Mouse (Mus musculus) MEL (cell line): ENCODE data around the gene Tfap2e. TPM values are rescaled to one million over a fixed set of nuclear protein-coding genes. Genes with fewer than 3 reads are reported as not detected.
A peak's percentile ranks its signal among the peaks of the same experiment; 100 is the strongest.

Experiments used
- DNase-seq: peaks from one replicate; pipeline ENCODE4 v3.0.0; 2011; ENCODE audit warnings: low read depth, low spot score
- H3K27ac ChIP-seq: 2 replicates; pipeline ENCODE4 v1.5.1; 2012; ENCODE audit warnings: low read depth, mild to moderate bottlenecking, control low read depth, low read length, moderate library complexity; ENCODE audit not compliant: control insufficient read depth
- H3K27me3 ChIP-seq, 2 experiments: fragments of 150-350 bp in 1 of 2; sonication (generic) in 1 of 2; 2 replicates each; pipeline ENCODE4 v1.6.1; 2012; ENCODE audit warnings: low read length in 2 of 2, mild to moderate bottlenecking in 2 of 2, improper control_type of control experiment in 1 of 2, moderate library complexity in 1 of 2; ENCODE audit not compliant: insufficient read depth in 2 of 2, control insufficient read depth in 1 of 2
- H3K36me3 ChIP-seq, 2 experiments: 2 replicates each; pipeline ENCODE4 v1.6.1; 2012 to 2014; ENCODE audit warnings: low read length in 2 of 2, improper control_type of control experiment in 1 of 2, inconsistent platforms in 1 of 2, mild to moderate bottlenecking in 1 of 2; ENCODE audit not compliant: insufficient read depth in 2 of 2, control insufficient read depth in 1 of 2
- H3K4me1 ChIP-seq, 2 experiments: fragments of 150-350 bp in 1 of 2; sonication (generic) in 1 of 2; 2 replicates each; pipeline ENCODE4 v1.6.1; 2012; ENCODE audit warnings: low read length in 2 of 2, improper control_type of control experiment in 1 of 2, mild to moderate bottlenecking in 1 of 2; ENCODE audit not compliant: insufficient read depth in 2 of 2, control insufficient read depth in 1 of 2
- H3K4me3 ChIP-seq, 2 experiments: fragments of 150-350 bp in 1 of 2; sonication (generic) in 1 of 2; 2 replicates each; pipeline ENCODE4 v1.5.1; 2012; ENCODE audit warnings: low read depth in 2 of 2, low read length in 2 of 2, mild to moderate bottlenecking in 2 of 2, moderate library complexity in 2 of 2, control low read depth in 1 of 2, improper control_type of control experiment in 1 of 2; ENCODE audit not compliant: control insufficient read depth in 1 of 2, insufficient read depth in 1 of 2
- H3K79me2 ChIP-seq: 2 replicates; pipeline ENCODE4 v1.6.1; 2012; ENCODE audit warnings: mild to moderate bottlenecking, low read length, moderate library complexity; ENCODE audit not compliant: control insufficient read depth, poor library complexity, insufficient read depth
- H3K9ac ChIP-seq: 2 replicates; pipeline ENCODE4 v1.6.1; 2012; ENCODE audit warnings: low read depth, mild to moderate bottlenecking, control low read depth, low read length, moderate library complexity; ENCODE audit not compliant: control insufficient read depth, poor library complexity, severe bottlenecking
- H3K9me3 ChIP-seq: fragments of 150-350 bp; sonication (generic); replicated peaks from 2 replicates; pipeline ENCODE4 v1.6.1; 2012; ENCODE audit warnings: mild to moderate bottlenecking, low read length, improper control_type of control experiment, moderate library complexity; ENCODE audit not compliant: insufficient read depth
- CHD1 ChIP-seq: IDR thresholded peaks from 2 replicates; pipeline ENCODE4 v1.6.1; 2012; ENCODE audit warnings: low read depth, mild to moderate bottlenecking, inconsistent platforms, low read length, improper control_type of control experiment
- CTCF ChIP-seq, 3 experiments: IDR thresholded peaks in 2 of 3; conservative IDR thresholded peaks in 1 of 3; 2 replicates each; pipeline ENCODE4 v1.5.1; 2011 to 2012; ENCODE audit warnings: low read length in 3 of 3, low read depth in 2 of 3, mild to moderate bottlenecking in 2 of 3, improper control_type of control experiment in 1 of 3, inconsistent platforms in 1 of 3, mixed read lengths in 1 of 3, moderate library complexity in 1 of 3; ENCODE audit not compliant: control insufficient read depth in 1 of 3, insufficient read depth in 1 of 3, poor library complexity in 1 of 3, severe bottlenecking in 1 of 3
- GABPA ChIP-seq: IDR thresholded peaks from 2 replicates; pipeline ENCODE4 v1.6.1; 2012; ENCODE audit warnings: low read depth, mild to moderate bottlenecking, inconsistent platforms, low read length, improper control_type of control experiment, moderate library complexity
- GATA1 ChIP-seq: IDR thresholded peaks from 2 replicates; pipeline ENCODE4 v1.6.1; 2011; ENCODE audit warnings: low read depth, low read length, improper control_type of control experiment
- JUND ChIP-seq: IDR thresholded peaks from 2 replicates; pipeline ENCODE4 v1.6.1; 2011; ENCODE audit warnings: low read depth, mild to moderate bottlenecking, improper control_type of control experiment, low read length
- KAT2A ChIP-seq: conservative IDR thresholded peaks from 2 replicates; pipeline ENCODE4 v1.6.1; 2012; ENCODE audit warnings: low read depth, low read length, improper control_type of control experiment, inconsistent platforms
- MAX ChIP-seq: IDR thresholded peaks from 2 replicates; pipeline ENCODE4 v1.6.1; 2011; ENCODE audit warnings: low read length, improper control_type of control experiment
- MEF2A ChIP-seq: IDR thresholded peaks from 2 replicates; pipeline ENCODE4 v1.6.1; 2014; ENCODE audit warnings: low read depth, mild to moderate bottlenecking, inconsistent platforms, low read length, improper control_type of control experiment; ENCODE audit not compliant: poor library complexity, insufficient replicate concordance, severe bottlenecking; ENCODE audit errors: extremely low read depth
- NRF1 ChIP-seq: IDR thresholded peaks from 2 replicates; pipeline ENCODE4 v1.6.1; 2014; ENCODE audit warnings: low read depth, mild to moderate bottlenecking, inconsistent platforms, low read length, improper control_type of control experiment, moderate library complexity; ENCODE audit not compliant: poor library complexity, insufficient read depth, severe bottlenecking
- POLR2A ChIP-seq, 2 experiments: IDR thresholded peaks; 2 replicates each; pipeline ENCODE4 v1.6.1; 2011 to 2012; ENCODE audit warnings: low read length in 2 of 2, mild to moderate bottlenecking in 2 of 2, control low read depth in 1 of 2, improper control_type of control experiment in 1 of 2, low read depth in 1 of 2, moderate library complexity in 1 of 2; ENCODE audit not compliant: control insufficient read depth in 1 of 2, insufficient read depth in 1 of 2, poor library complexity in 1 of 2
- POLR2AphosphoS5 ChIP-seq: IDR thresholded peaks from 2 replicates; pipeline ENCODE4 v1.6.1; 2012; ENCODE audit warnings: low read depth, borderline replicate concordance, mild to moderate bottlenecking, inconsistent platforms, low read length, moderate library complexity, mixed read lengths
- RAD21 ChIP-seq: IDR thresholded peaks from 2 replicates; pipeline ENCODE4 v1.6.1; 2011; ENCODE audit warnings: mild to moderate bottlenecking, low read depth, low read length, improper control_type of control experiment
- RCOR1 ChIP-seq: IDR thresholded peaks from 2 replicates; pipeline ENCODE4 v1.6.1; 2012; ENCODE audit warnings: low read depth, mild to moderate bottlenecking, inconsistent platforms, low read length, improper control_type of control experiment
- polyA plus RNA-seq, 2 experiments: library from polyadenylated mRNA; stranded (reverse) in 1 of 2; unstranded in 1 of 2; fragments of >175 nt in 1 of 2; fragments of >200 nt in 1 of 2; gene quantifications; 2 replicates each; pipeline versions ENCODE4 v1.2.1 to v1.2.4; 2012; ENCODE audit warnings: low replicate concordance in 2 of 2, low read depth in 1 of 2; ENCODE audit not compliant: insufficient read length in 2 of 2, insufficient read depth in 1 of 2, missing spikeins in 1 of 2
- total RNA-seq: library from RNA; depleted of rRNA; stranded (reverse); fragments of 300-350 nt; gene quantifications from 2 replicates; pipeline ENCODE4 v1.2.3, GENCODE M21; 2012

Gene Tfap2e
- total and polyA plus RNA-seq, 3 experiments, result 0.03 TPM; not detected in 2

DNA sequence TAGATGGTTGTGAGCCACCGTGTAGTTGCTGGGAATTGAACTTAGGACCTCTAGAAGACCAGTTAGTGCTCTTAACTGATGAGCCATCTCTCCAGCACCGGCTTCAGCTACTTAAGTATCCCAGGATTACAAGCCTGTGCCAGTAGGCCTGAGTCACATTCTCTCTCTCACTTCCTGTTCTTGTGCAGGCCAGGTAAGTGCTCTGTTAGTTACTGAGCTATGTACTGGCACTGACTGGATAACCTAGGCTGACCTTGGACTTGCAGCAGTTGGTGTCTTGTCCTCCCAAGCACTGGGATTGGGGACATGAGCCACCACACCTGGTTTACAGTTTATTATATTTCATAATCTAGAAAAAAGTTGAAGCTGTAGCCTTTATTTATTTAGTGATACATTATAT is 27.4 kb upstream of the Tfap2e start:
- no peak for TF ChIP-seq GABPA
- no peak for TF ChIP-seq NRF1
- no peak for TF ChIP-seq POLR2AphosphoS5
- no peak for TF ChIP-seq JUND
- TF ChIP-seq POLR2A (IDR thresholded peaks at IDR 0.05; ENCODE audit: control insufficient read depth in 1 of 2, insufficient read depth in 1 of 2, low read depth in 1 of 2, low read length in 2 of 2, poor library complexity in 1 of 2), result no peak
- TF ChIP-seq RCOR1, result no peak
- no peak for TF ChIP-seq CHD1
- TF ChIP-seq MAX, result no peak
- no peak overlapping the region for H3K27ac ChIP-seq

DNA sequence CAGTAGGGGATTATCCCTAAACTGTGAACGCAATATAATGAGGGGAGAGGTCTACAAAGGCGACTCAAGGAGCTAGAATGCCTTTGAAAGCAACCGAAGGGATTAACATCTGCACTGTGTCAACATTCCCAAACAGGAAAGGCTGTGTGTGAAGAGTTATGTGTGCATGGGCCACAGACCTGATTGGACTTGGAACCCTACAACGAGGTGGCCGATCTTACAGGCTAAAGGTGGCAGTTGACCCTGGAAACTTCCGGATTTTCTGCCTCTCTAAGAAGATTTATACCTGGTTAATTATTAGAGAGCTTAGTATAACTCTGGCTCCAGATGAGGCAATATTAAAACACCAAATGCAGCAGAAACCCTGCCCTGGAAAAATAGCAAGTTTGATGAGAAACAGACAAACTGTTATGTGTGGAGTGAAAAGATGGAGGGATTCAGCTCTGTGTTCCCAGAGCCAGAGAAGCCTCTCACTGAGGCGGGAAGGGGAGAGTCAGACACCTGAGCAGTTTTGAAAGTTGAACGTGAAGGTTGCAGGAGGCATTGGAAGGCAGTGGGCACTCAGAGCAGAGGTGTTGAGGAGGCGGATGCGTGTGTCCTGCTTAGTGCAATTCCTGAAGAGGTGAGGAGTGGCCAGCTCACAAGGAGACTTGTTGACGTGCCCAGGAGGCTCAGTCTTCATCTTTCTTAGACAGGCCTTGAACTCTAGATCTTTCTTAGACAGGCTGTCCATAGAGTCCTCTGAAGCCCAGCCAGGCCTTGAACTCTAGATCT is 26.7 kb upstream of the Tfap2e start:
- Histone ChIP-seq H3K79me2 (no peaks in the 10 kb centered on the region), H3K4me1 (no peaks in the 10 kb centered on the region), H3K4me3 (no peak overlapping the region), H3K36me3 (peaks cover 0 to 2% of the 10 kb centered on the region in 2 experiments; a peak in 1 of 4 replicates), H3K9ac (no peak overlapping the region), H3K27me3 (no peaks in the 10 kb centered on the region), H3K27ac (no peak overlapping the region), H3K9me3 (no peaks in the 10 kb centered on the region)
- TF ChIP-seq GATA1 (no peak), KAT2A (no peak)
- DNase-seq, result no peak

More for the DNA sequence above, 27.4 kb upstream of the Tfap2e start:
- Histone ChIP-seq H3K9me3 (no peaks in the 10 kb centered on the region), H3K4me1 (no peaks in the 10 kb centered on the region), H3K36me3 (peaks cover 0 to 2% of the 10 kb centered on the region in 2 experiments; a peak in 1 of 4 replicates), H3K79me2 (no peaks in the 10 kb centered on the region), H3K4me3 (no peak overlapping the region), H3K9ac (no peak overlapping the region), H3K27me3 (no peaks in the 10 kb centered on the region)
- DNase-seq, result no peak

DNA sequence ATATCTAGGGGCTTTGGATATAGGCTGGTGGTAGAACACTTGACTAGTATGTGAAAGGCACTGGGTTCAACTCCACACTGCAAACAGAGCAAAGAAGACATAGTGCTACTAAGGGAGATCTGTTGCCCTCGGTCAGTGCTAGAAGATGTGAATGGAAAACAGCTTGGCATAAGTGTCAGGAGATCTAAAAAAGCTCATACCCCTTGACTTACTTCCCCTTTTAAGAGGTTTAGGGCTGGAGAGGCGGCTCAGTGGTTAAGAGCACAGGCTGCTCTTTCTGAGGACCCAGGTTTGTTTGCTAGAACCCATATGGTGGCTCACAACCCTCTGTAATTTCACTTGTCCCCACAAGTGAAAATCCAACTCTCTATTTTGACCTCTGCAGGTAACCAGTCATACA is 23.4 kb upstream of the Tfap2e start:
- Histone ChIP-seq H3K27me3 (no peaks in the 10 kb centered on the region), H3K4me3 (no peak overlapping the region), H3K27ac (no peak overlapping the region), H3K79me2 (no peaks in the 10 kb centered on the region), H3K9me3 (no peaks in the 10 kb centered on the region), H3K9ac (no peak overlapping the region), H3K4me1 (0 out of 4 replicates have a peak, but pooled peaks cover 0 to 2% of the 10 kb centered on the region in 2 experiments), H3K36me3 (peaks cover 2% of the 10 kb centered on the region in 2 experiments; a peak in 2 of 4 replicates)
- TF ChIP-seq MEF2A (no peak), RAD21 (no peak), CTCF (IDR thresholded peaks at IDR 0.05 in 2 of 3, conservative IDR thresholded peaks at IDR 0.05 in 1 of 3; ENCODE audit: control insufficient read depth in 1 of 3, insufficient read depth in 1 of 3, low read depth in 2 of 3, low read length in 3 of 3, poor library complexity in 1 of 3, severe bottlenecking in 1 of 3) (no peak)
- DNase-seq, result peak; percentile 57
